8 mouse cellular contexts compared by ENCODE assay signal in the genomic region with DNA sequence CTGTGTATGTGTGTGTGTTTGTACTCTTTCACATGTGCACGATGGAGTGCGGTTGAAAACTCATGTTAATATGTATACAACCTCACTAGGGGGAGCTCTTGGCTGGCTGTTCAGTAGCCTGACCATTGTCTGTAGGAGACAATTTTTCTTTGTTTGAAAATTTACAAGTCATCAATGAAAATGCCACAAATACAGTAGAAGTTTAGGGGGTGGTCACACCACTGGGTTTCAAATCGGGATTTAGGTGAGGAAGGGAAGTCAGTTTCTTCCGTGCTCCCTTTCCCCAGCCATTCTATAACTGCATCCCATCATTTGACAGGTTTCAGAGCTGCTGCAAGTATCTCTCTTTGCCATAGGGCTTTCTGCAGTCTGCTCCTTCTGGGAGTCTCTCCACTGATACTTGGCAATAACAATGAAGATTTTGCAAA.
A peak's percentile ranks its signal among the peaks of the same experiment; 100 is the strongest.
DNase-seq lines count a peak whose midpoint lies in the region; ATAC-seq and TF ChIP-seq lines count a peak whose summit lies in the region.

No protein-coding gene starts in this region.

- no peak for ATAC-seq in intestine, postnatal 0 days
- ATAC-seq in midbrain, postnatal 0 days (ENCODE audit: low FRiP score), result peak; percentile 85

- intact Hi-C loops in left cerebral cortex, postnatal 36 days (cut with DNase I), result loop anchor here (2.0 to 5.0 kb wide), 2 partner anchors 1238 to 1899 kb away; no protein-coding TSS in a partner anchor

- 14% methylated on average over 4 of the region's 4 CpGs for whole genome bisulfite sequencing in intestine, postnatal 0 days
- 2% methylated on average over 4 of the region's 4 CpGs for WGBS in midbrain, postnatal 0 days

- TF ChIP-seq CTCF in intestine, postnatal 0 days (IDR thresholded peaks at IDR 0.05; ENCODE audit: low read depth), result peak; percentile 81
- TF ChIP-seq CTCF in midbrain, postnatal 0 days (IDR thresholded peaks at IDR 0.05), result peak; percentile 87

- DNase-seq in adrenal gland, postnatal 14 days, result peak; percentile 57
- DNase-seq in adrenal gland, adult 18-20 months (ENCODE audit: low spot score in 2 of 2), result no peak
- peak; percentile 83 to 86 for DNase-seq in cerebellum, postnatal 14 days
- DNase-seq in frontal cortex, postnatal 36 days (ENCODE audit: low spot score in 2 of 2), result peak; percentile 39 to 66
- DNase-seq in left cerebral cortex, postnatal 36 days (ENCODE audit: low spot score in 2 of 2), result peak; percentile 26 to 30
- peak; percentile 91 for DNase-seq in midbrain, postnatal 0 days (ENCODE audit: low spot score)
- DNase-seq in thymus, postnatal 10 days (ENCODE audit: low spot score in 2 of 2), result no peak

- H3K9me3 ChIP-seq in intestine, postnatal 0 days (ENCODE audit: control insufficient read depth), result no peaks in the 10 kb centered on the region
- H3K9me3 ChIP-seq in midbrain, postnatal 0 days (ENCODE audit: low read length), result no peaks in the 10 kb centered on the region

- no peaks in the 10 kb centered on the region for H3K4me1 ChIP-seq in intestine, postnatal 0 days (replicated peaks; ENCODE audit: control insufficient read depth, insufficient read depth, low read length)
- H3K4me1 ChIP-seq in midbrain, postnatal 0 days (ENCODE audit: insufficient read depth, low read length), result no peaks in the 10 kb centered on the region

- no peak overlapping the region for H3K27ac ChIP-seq in intestine, postnatal 0 days (ENCODE audit: low read depth, low read length)
- H3K27ac ChIP-seq in midbrain, postnatal 0 days (ENCODE audit: low read depth, low read length), result peak overlapping the region; percentile 70

- H3K4me3 ChIP-seq in intestine, postnatal 0 days (ENCODE audit: low read depth, low read length), result no peak overlapping the region
- peak overlapping the region; percentile 22; the same call in 1 of the 2 replicates for H3K4me3 ChIP-seq in midbrain, postnatal 0 days (ENCODE audit: low read depth, low read length)

- H3K9ac ChIP-seq in intestine, postnatal 0 days (ENCODE audit: low read depth, low read length), result no peak overlapping the region
- H3K9ac ChIP-seq in midbrain, postnatal 0 days (replicated peaks; ENCODE audit: low read length, poor library complexity, severe bottlenecking), result 0 out of 2 replicates have a peak overlapping the region, but pooled peaks have one; percentile 24

- no peak overlapping the region for H3K4me2 ChIP-seq in intestine, postnatal 0 days (replicated peaks; ENCODE audit: low read depth)
- H3K4me2 ChIP-seq in midbrain, postnatal 0 days (ENCODE audit: low read depth, low read length, poor library complexity, severe bottlenecking), result peak overlapping the region; percentile 42

- H3K27me3 ChIP-seq in intestine, postnatal 0 days (replicated peaks; ENCODE audit: control insufficient read depth, insufficient read depth, low read length), result no peaks in the 10 kb centered on the region
- no peaks in the 10 kb centered on the region for H3K27me3 ChIP-seq in midbrain, postnatal 0 days (ENCODE audit: insufficient read depth, low read length)

- no peaks in the 10 kb centered on the region for H3K36me3 ChIP-seq in intestine, postnatal 0 days (ENCODE audit: control insufficient read depth, insufficient read depth)
- H3K36me3 ChIP-seq in midbrain, postnatal 0 days (ENCODE audit: insufficient read depth, low read length), result no peaks in the 10 kb centered on the region

Comparison
In these comparisons a context has a peak if more than half of its experiments do, and no peak if none do; other contexts are left out.
1. DNase-seq: peak in adrenal gland, postnatal 14 days (single experiment), cerebellum, postnatal 14 days (2 of 2), frontal cortex, postnatal 36 days (2 of 2), left cerebral cortex, postnatal 36 days (2 of 2) and midbrain, postnatal 0 days (single experiment); none in adrenal gland, adult 18-20 months (0 of 2) and thymus, postnatal 10 days (0 of 2).